Mouse (Mus musculus) testis, adult 2 months (tissue): ENCODE measurements around the gene Ttll3. TPM values are rescaled to one million over a fixed set of nuclear protein-coding genes. Genes with fewer than 3 reads are reported as not detected.

Source experiments
- H3K27ac ChIP-seq: fragments of 200-500 bp; 2 replicates; pipeline ENCODE4 v1.5.1; 2012; ENCODE audit warnings: low read depth, low read length; ENCODE audit not compliant: control insufficient read depth, insufficient read depth
- H3K27me3 ChIP-seq: fragments of 200-500 bp; 2 replicates; pipeline ENCODE4 v1.6.1; 2012; ENCODE audit warnings: mild to moderate bottlenecking, low read length, moderate library complexity; ENCODE audit not compliant: control insufficient read depth, insufficient read depth
- H3K36me3 ChIP-seq: fragments of 200-500 bp; 2 replicates; pipeline ENCODE4 v1.6.1; 2012; ENCODE audit warnings: mild to moderate bottlenecking, low read length; ENCODE audit not compliant: control insufficient read depth, insufficient read depth
- H3K4me1 ChIP-seq: fragments of 200-500 bp; 2 replicates; pipeline ENCODE4 v1.6.1; 2012; ENCODE audit warnings: low read length; ENCODE audit not compliant: control insufficient read depth, insufficient read depth
- H3K4me3 ChIP-seq: fragments of 200-500 bp; 2 replicates; pipeline ENCODE4 v1.5.1; 2012; ENCODE audit warnings: low read depth, mild to moderate bottlenecking, low read length, moderate library complexity, mixed read lengths; ENCODE audit not compliant: control insufficient read depth
- CTCF ChIP-seq: fragments of 200-500 bp; IDR thresholded peaks from 2 replicates; pipeline ENCODE4 v1.5.1; 2012; ENCODE audit warnings: low read depth, mild to moderate bottlenecking, inconsistent platforms, low read length, moderate library complexity; ENCODE audit not compliant: control insufficient read depth, insufficient read depth, insufficient replicate concordance
- POLR2A ChIP-seq: fragments of 200-500 bp; IDR thresholded peaks from 2 replicates; pipeline ENCODE4 v1.6.1; 2012; ENCODE audit warnings: low read depth, mild to moderate bottlenecking, inconsistent platforms, low read length, moderate library complexity; ENCODE audit not compliant: control insufficient read depth
- polyA plus RNA-seq: library from polyadenylated mRNA; depleted of rRNA; stranded (reverse); fragments of >200 nt; gene quantifications from 2 replicates; pipeline ENCODE4 v1.2.3, GENCODE M21; 2012

Ttll3 gene
- polyA plus RNA-seq, 1 experiment: 133 TPM

DNA sequence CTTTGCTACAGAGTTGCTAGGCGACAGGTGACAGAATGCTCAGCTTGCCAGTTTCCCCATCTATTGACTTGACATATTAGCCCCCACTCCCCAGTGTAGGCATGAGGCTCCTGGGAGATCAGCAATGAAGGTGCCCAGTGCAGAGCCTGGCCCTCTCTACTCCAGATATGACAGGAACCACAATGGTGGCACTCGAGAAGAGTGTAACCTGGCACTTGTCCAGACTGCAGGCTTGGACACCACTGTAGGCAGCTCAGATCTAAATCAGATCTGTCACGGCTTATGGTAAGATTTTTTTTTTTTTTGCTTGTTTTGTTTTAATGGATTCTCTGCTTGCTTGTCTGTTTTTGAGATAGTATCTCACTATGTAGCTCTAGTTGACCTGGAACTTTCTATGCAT is 44.6 kb downstream of the Ttll3 start:
- no peak for TF ChIP-seq POLR2A
- TF ChIP-seq CTCF: no peak

GRCm38 (mm10) chr6:113434691-113435090 is 45.6 kb downstream of the Ttll3 start:
- no peak overlapping the region for H3K4me3 ChIP-seq
- TF ChIP-seq POLR2A (no peak), CTCF (no peak)
- H3K4me1 ChIP-seq: no peaks in the 10 kb centered on the region; the same call in 1 of the 2 replicates
- no peaks in the 10 kb centered on the region for H3K36me3 ChIP-seq
- H3K27me3 ChIP-seq: no peaks in the 10 kb centered on the region
- H3K27ac ChIP-seq: no peak overlapping the region

More for the DNA sequence above, 44.6 kb downstream of the Ttll3 start:
- Histone ChIP-seq H3K4me3 (no peak overlapping the region), H3K27ac (no peak overlapping the region), H3K27me3 (no peaks in the 10 kb centered on the region), H3K36me3 (no peaks in the 10 kb centered on the region), H3K4me1 (no peaks in the 10 kb centered on the region; the same call in 1 of the 2 replicates)

DNA sequence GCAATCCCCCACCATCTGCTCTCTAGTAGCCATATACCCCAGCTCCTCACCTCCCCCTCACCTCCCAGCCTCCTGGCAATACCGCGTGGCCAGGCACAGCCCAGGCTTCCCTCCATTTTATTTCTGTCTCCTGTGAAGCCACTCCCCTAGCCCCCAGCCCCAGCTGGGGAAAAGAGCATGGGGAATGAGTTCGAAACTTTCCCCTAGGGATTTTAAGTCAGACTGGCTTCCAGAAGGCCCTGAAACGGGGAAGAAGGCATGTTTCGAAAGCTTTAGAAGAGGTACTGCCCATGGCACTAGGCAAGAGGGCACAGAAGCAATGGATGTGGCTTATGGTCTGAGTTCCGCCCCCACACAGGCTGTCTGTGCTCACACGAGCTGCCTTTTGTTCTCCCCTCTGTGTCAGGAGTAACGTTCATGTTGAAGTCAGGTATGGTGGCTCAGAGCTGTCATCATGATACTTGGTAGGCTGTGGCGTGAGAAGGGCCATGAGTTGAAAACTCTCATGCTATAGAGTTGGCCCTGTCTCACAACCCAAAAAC is 46.7 kb downstream of the Ttll3 start, which contains the start of gene Cidec:
Cidec (minus strand) TSS at position 97 of the 542 bp plus-strand sequence.
- Histone ChIP-seq H3K36me3 (no peaks in the 10 kb centered on the region), H3K27me3 (no peaks in the 10 kb centered on the region), H3K4me3 (no peak within 1 kb of the TSS), H3K4me1 (no peaks in the 10 kb centered on the region; the same call in 1 of the 2 replicates), H3K27ac (no peak within 1 kb of the TSS)
- TF ChIP-seq CTCF (no peak), POLR2A (no peak)

- Histone ChIP-seq H3K27ac (no peak overlapping the region), H3K27me3 (no peaks in the 10 kb centered on the region), H3K4me1 (no peaks in the 10 kb centered on the region; the same call in 1 of the 2 replicates), H3K4me3 (no peak overlapping the region), H3K36me3 (no peaks in the 10 kb centered on the region)
- TF ChIP-seq CTCF (no peak), POLR2A (no peak)
Measured at GRCm38 (mm10) chr6:113437135-113437534, 48.1 kb downstream of the Ttll3 start.

- no peak overlapping the region for H3K27ac ChIP-seq
- no peaks in the 10 kb centered on the region for H3K36me3 ChIP-seq
Measured at GRCm38 (mm10) chr6:113438721-113439430, 49.8 kb downstream of the Ttll3 start.

GRCm38 (mm10) chr6:113440686-113441085 is 51.6 kb downstream of the Ttll3 start:
- Histone ChIP-seq H3K36me3 (no peaks in the 10 kb centered on the region), H3K4me1 (peaks cover 6% of the 10 kb centered on the region), H3K4me3 (no peak overlapping the region), H3K27ac (no peak overlapping the region), H3K27me3 (no peaks in the 10 kb centered on the region)
- TF ChIP-seq POLR2A (no peak), CTCF (no peak)

More at GRCm38 (mm10) chr6:113438721-113439430, 49.8 kb downstream of the Ttll3 start:
- Histone ChIP-seq H3K4me3 (no peak overlapping the region), H3K4me1 (peaks cover 6% of the 10 kb centered on the region), H3K27me3 (no peaks in the 10 kb centered on the region)
- TF ChIP-seq CTCF (no peak), POLR2A (no peak)

GRCm38 (mm10) chr6:113441147-113441680 is 52.2 kb downstream of the Ttll3 start:
- H3K27me3 ChIP-seq: no peaks in the 10 kb centered on the region

More at GRCm38 (mm10) chr6:113441147-113441680, 52.2 kb downstream of the Ttll3 start:
- Histone ChIP-seq H3K4me3 (no peak overlapping the region), H3K36me3 (no peaks in the 10 kb centered on the region), H3K4me1 (peaks cover 6% of the 10 kb centered on the region), H3K27ac (no peak overlapping the region)
- TF ChIP-seq POLR2A (no peak), CTCF (peak; percentile 49; the same call in 1 of the 2 replicates)
